Mouse (Mus musculus): ENCODE data around the gene Akap13. TPM values are rescaled to one million over a fixed set of nuclear protein-coding genes. Genes with fewer than 3 reads are reported as not detected.
A peak's percentile ranks its signal among the peaks of the same experiment; 100 is the strongest.
"Not testable (repeated sequence)": the region's sequence is repeated elsewhere in the genome, so short reads cannot be mapped to it uniquely, and the experiment has no call there.

Gene Akap13
- polyA plus RNA-seq, 1 experiment from 2014 or later = 32.3 TPM

GRCm38 (mm10) chr7:75762225-75762624, 306.9 kb downstream of the Akap13 start:
- not testable (repeated sequence) for H3K4me3 ChIP-seq; H3K4me1 ChIP-seq; H3K9me3 ChIP-seq (replicated peaks); ATAC-seq (ENCODE audit: low FRiP score); H3K27me3 ChIP-seq; H3K27ac ChIP-seq; H3K9ac ChIP-seq; H3K4me2 ChIP-seq (replicated peaks); H3K36me3 ChIP-seq
- 80% methylated on average over 2 of the region's 2 CpGs for WGBS

DNA sequence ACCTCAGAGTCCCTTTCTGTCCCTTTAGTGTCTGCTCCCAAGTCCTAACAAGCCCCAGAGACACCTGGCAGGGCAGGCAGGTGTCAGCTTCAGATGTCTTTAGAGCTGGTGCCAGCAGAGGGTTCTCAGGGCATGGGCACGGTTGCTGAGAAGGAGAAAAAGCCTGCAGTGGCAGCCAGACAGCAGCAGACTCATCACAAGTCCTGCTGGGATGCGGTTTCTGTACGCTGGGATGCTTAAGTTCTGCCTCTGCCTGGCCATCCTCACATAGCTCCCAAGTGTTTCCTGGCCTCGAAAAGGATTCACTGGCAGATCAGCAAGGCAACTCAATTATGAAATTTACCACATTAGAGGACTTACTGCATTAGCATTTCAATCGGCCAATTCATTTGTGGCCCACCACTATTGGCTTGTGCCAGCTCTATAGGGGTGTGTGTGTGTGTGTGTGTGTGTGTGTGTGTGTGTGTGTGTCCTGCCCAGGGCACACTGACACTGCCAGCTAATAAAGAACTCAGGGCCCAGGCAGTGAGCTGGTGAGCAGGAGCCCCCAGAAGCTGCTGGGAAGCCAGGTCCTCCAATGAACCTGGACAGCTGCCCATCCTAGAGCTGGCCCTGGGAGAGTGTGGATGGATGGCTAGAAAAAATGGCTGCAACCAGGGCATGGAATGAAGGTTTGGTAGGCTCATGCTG, 311.9 kb downstream of the Akap13 start:
- ATAC-seq (ENCODE audit: low FRiP score) = not testable (repeated sequence)

DNA sequence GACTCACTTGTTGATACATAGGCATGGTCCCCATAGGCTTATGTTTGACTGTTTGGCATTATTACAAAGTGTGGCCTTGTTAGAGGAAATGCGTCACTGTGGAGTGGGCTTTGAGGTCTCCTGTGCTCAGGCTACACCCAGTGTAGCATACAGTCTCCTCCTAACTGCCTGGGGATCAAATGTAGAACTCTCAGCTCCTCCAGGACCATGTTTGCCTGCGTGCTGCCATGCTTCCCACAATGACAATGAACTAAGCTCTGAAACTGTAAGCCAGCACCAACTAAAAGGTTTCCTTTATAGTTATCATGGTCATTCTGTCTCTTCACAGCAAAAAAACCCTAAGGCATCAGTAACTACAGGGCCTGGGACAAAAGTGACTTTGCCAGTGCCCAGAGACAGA, 312.8 kb downstream of the Akap13 start:
- Histone ChIP-seq H3K4me3 (no peak overlapping the region), H3K36me3 (0 out of 2 replicates have a peak, but pooled peaks cover 5% of the 10 kb centered on the region), H3K4me1 (no peaks in the 10 kb centered on the region), H3K9me3 (replicated peaks) (no peaks in the 10 kb centered on the region), H3K9ac (no peak overlapping the region), H3K27me3 (no peaks in the 10 kb centered on the region), H3K27ac (no peak overlapping the region), H3K4me2 (replicated peaks) (no peak overlapping the region)
- no peak for ATAC-seq (ENCODE audit: low FRiP score)
- 87% methylated on average over 2 of the region's 2 CpGs for WGBS

More for the DNA sequence above, 311.9 kb downstream of the Akap13 start:
- H3K9ac ChIP-seq; H3K36me3 ChIP-seq; H3K9me3 ChIP-seq (replicated peaks); H3K4me3 ChIP-seq; H3K4me2 ChIP-seq (replicated peaks); H3K27me3 ChIP-seq; H3K4me1 ChIP-seq; H3K27ac ChIP-seq: not testable (repeated sequence)
- 100% methylated on average over 1 of the region's 5 CpGs for WGBS

GRCm38 (mm10) chr7:75769909-75770308, 314.6 kb downstream of the Akap13 start:
- no peak for ATAC-seq (ENCODE audit: low FRiP score)
- Histone ChIP-seq H3K27ac (no peak overlapping the region), H3K9ac (no peak overlapping the region), H3K4me3 (no peak overlapping the region), H3K36me3 (0 out of 2 replicates have a peak, but pooled peaks cover 5% of the 10 kb centered on the region), H3K4me2 (replicated peaks) (no peak overlapping the region), H3K4me1 (no peaks in the 10 kb centered on the region), H3K9me3 (replicated peaks) (no peaks in the 10 kb centered on the region), H3K27me3 (no peaks in the 10 kb centered on the region)
- 90% methylated on average over 9 of the region's 9 CpGs for WGBS

DNA sequence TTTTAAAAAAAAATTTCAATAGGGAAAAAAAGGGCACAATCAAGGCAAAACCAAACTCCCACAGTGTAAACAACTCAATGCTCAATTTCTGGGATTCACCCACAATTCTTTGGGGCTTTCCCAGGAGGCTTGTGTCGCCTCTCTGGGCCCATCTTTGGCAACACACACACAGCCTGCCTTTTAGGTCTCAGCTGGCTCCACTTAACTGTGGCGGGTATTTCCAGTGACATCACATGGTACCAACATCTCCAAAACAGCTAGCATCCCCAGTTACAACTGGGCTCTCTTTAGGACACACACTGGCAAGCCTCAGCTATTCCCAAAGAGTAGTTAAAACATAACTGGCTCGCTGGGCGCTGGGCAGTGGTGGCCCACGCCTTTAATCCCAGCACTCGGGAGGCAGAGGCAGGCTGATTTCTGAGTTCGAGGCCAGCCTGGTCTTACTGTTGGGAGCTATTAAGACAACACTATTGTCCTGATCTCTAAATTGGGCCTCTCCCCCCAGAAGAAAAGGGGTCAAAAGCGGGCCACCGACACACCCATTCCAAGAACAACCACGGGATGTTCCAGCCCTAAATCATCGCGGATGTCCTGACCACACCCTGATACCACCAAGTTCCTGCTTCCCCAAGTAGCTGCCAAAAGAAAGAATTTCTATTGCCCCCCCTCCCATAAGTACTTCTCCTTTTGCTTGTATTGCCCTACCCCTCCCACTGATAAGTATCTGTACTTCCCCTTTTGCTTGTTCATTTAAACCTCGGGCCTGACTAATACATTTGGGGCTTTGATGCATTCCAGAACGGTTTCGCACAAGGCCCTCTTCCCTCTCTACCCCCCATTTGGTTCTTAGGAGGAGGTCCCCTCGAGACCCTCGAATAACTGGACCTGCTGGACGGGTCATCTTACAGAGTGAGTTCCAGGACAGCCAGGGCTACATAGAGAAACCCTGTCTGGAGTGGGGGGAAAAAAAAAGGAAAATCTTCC, 319.1 kb downstream of the Akap13 start:
- not testable (repeated sequence) for H3K27me3 ChIP-seq; H3K9ac ChIP-seq; H3K9me3 ChIP-seq (replicated peaks); H3K4me1 ChIP-seq; H3K27ac ChIP-seq; H3K4me2 ChIP-seq (replicated peaks); ATAC-seq (ENCODE audit: low FRiP score); H3K4me3 ChIP-seq
- peaks cover 16% of the 10 kb centered on the region; the same call in 1 of the 2 replicates for H3K36me3 ChIP-seq
- WGBS = 94% methylated on average over 18 of the region's 18 CpGs

DNA sequence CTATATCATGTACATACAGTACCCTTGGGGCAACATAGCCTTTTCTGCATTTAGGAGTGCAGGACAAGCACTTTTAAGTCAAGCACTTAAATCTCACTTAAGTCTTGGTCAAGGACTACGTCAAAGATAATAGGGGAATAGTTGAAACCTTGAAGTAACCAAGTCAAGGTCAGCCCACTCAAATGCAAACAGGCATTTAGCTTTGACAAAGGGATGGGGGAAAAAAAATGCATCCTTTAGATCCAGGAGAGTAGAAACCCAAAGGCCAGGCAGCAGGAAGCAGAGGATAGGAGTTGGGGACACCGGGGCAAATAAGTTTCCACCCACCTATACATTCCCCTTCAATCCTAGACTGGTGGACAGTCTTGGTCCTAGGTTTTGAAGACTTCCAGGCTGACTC, 322.7 kb downstream of the Akap13 start:
- 97% methylated on average over 2 of the region's 2 CpGs for WGBS
- no peak overlapping the region for H3K4me2 ChIP-seq (replicated peaks)

DNA sequence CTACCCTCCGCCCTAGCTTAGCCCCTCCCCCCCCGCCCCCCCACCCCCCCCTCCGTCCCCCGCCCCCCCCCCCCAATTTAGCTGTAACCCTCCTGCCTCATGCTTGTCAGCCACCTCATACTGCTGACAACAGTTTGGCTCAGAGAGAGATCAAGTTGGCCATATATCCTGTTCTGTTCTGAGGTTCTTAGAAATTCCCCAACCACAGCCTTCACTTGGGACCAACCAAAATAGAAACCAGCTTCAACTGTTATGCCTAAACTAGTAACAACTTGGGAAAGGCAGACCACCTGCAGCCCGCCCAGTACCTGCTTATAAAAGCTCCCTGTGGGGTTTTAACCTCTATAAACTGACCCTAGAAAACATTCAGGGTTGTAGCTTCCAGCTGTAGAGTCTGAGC, 325.5 kb downstream of the Akap13 start:
- WGBS = 29% methylated on average over 4 of the region's 5 CpGs
- H3K4me3 ChIP-seq = peak overlapping the region; percentile 46; the same call in 1 of the 2 replicates

More for the DNA sequence above, 322.7 kb downstream of the Akap13 start:
- Histone ChIP-seq H3K4me1 (no peaks in the 10 kb centered on the region), H3K27me3 (no peaks in the 10 kb centered on the region), H3K9me3 (replicated peaks) (no peaks in the 10 kb centered on the region), H3K36me3 (peaks cover 12% of the 10 kb centered on the region; the same call in 1 of the 2 replicates), H3K9ac (no peak overlapping the region), H3K4me3 (no peak overlapping the region), H3K27ac (no peak overlapping the region)
- ATAC-seq (ENCODE audit: low FRiP score) = no peak

DNA sequence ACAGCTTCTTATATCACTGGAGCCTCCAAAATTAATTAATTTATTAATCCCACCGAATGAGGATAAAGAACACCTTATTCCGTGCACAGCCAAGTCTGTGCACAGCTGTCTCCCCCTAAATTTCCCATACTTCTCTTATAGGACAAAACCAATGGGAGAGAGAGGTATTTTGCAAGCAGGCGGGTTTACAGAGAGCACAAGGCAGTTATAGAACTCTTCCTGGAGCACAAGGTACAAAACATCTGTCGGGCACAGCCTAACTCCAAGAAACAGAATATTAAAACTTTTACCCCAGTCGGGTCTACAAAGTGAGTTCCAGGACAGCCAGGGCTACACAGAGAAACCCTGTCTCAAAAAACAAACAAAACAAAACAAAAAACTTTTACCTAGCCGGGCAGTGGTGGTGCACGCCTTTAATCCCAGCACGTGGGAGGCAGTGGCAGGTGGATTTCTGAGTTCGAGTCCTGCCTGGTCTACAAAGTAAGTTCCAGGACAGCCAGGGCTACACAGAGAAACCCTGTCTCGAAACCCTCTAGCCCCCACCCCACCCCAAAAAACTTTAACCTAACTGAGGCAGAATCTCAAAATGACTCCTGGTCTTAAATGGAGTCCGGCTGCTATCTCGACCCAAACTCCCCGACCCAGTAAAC, 326.1 kb downstream of the Akap13 start:
- peak; percentile 53 for ATAC-seq (ENCODE audit: low FRiP score)
- peak overlapping the region; percentile 60 for H3K9ac ChIP-seq
- H3K4me1 ChIP-seq = no peaks in the 10 kb centered on the region
- H3K9me3 ChIP-seq (replicated peaks) = no peaks in the 10 kb centered on the region
- no peaks in the 10 kb centered on the region for H3K27me3 ChIP-seq
- WGBS = 5% methylated on average over 13 of the region's 13 CpGs
- no peak overlapping the region for H3K27ac ChIP-seq
- H3K4me2 ChIP-seq (replicated peaks) = peak overlapping the region; percentile 62
- H3K36me3 ChIP-seq = peaks cover 11% of the 10 kb centered on the region; the same call in 1 of the 2 replicates
- peak overlapping the region; percentile 46 for H3K4me3 ChIP-seq

More for the DNA sequence above, 325.5 kb downstream of the Akap13 start:
- H3K9ac ChIP-seq = no peak overlapping the region
- no peaks in the 10 kb centered on the region for H3K27me3 ChIP-seq
- H3K4me2 ChIP-seq (replicated peaks) = peak overlapping the region; percentile 62
- no peak overlapping the region for H3K27ac ChIP-seq
- no peaks in the 10 kb centered on the region for H3K4me1 ChIP-seq
- H3K36me3 ChIP-seq = peaks cover 12% of the 10 kb centered on the region; the same call in 1 of the 2 replicates
- H3K9me3 ChIP-seq (replicated peaks) = no peaks in the 10 kb centered on the region
- no peak for ATAC-seq (ENCODE audit: low FRiP score)

- H3K9me3 ChIP-seq (replicated peaks) = no peaks in the 10 kb centered on the region
Observed at GRCm38 (mm10) chr7:75781948-75782722, 326.8 kb downstream of the Akap13 start.

GRCm38 (mm10) chr7:75782723-75783011, 327.3 kb downstream of the Akap13 start:
- ATAC-seq (ENCODE audit: low FRiP score) = no peak
- H3K4me3 ChIP-seq = no peak overlapping the region
- no peak overlapping the region for H3K9ac ChIP-seq
- H3K27me3 ChIP-seq = no peaks in the 10 kb centered on the region
- 0 out of 2 replicates have a peak, but pooled peaks cover 3% of the 10 kb centered on the region for H3K36me3 ChIP-seq
- no peaks in the 10 kb centered on the region for H3K9me3 ChIP-seq (replicated peaks)
- no peaks in the 10 kb centered on the region for H3K4me1 ChIP-seq
- H3K27ac ChIP-seq = no peak overlapping the region
- H3K4me2 ChIP-seq (replicated peaks) = no peak overlapping the region
- 86% methylated on average over 3 of the region's 3 CpGs for WGBS

More at GRCm38 (mm10) chr7:75781948-75782722, 326.8 kb downstream of the Akap13 start:
- Histone ChIP-seq H3K4me3 (peak overlapping the region; percentile 46), H3K27ac (no peak overlapping the region), H3K27me3 (no peaks in the 10 kb centered on the region), H3K4me1 (no peaks in the 10 kb centered on the region), H3K9ac (peak overlapping the region; percentile 60), H3K36me3 (peaks cover 7% of the 10 kb centered on the region; the same call in 1 of the 2 replicates), H3K4me2 (replicated peaks) (peak overlapping the region; percentile 62)
- WGBS = 13% methylated on average over 36 of the region's 36 CpGs
- peak; percentile 94 for ATAC-seq (ENCODE audit: low FRiP score)

GRCm38 (mm10) chr7:75785388-75786328, 330.3 kb downstream of the Akap13 start:
- Histone ChIP-seq H3K4me1 (no peaks in the 10 kb centered on the region), H3K4me3 (no peak overlapping the region), H3K9me3 (replicated peaks) (no peaks in the 10 kb centered on the region), H3K27me3 (no peaks in the 10 kb centered on the region), H3K9ac (no peak overlapping the region), H3K36me3 (no peaks in the 10 kb centered on the region), H3K4me2 (replicated peaks) (no peak overlapping the region), H3K27ac (no peak overlapping the region)
- WGBS = 88% methylated on average over 14 of the region's 14 CpGs
- no peak for ATAC-seq (ENCODE audit: low FRiP score)
